Mouse (Mus musculus) heart, adult 2 months (tissue): ENCODE results near the gene Poglut1.

Experiments
- CTCF ChIP-seq: fragments of 200-600 bp; IDR thresholded peaks from 2 replicates; pipeline ENCODE4 v1.8.1; 2022; ENCODE audit warnings: antibody characterized with exemption, mild to moderate bottlenecking, moderate library complexity
- POLR2A ChIP-seq: fragments of 200-500 bp; IDR thresholded peaks from 2 replicates; pipeline ENCODE4 v1.6.1; 2011; ENCODE audit warnings: mild to moderate bottlenecking, low read depth, low read length, control low read depth; ENCODE audit not compliant: insufficient read depth

DNA sequence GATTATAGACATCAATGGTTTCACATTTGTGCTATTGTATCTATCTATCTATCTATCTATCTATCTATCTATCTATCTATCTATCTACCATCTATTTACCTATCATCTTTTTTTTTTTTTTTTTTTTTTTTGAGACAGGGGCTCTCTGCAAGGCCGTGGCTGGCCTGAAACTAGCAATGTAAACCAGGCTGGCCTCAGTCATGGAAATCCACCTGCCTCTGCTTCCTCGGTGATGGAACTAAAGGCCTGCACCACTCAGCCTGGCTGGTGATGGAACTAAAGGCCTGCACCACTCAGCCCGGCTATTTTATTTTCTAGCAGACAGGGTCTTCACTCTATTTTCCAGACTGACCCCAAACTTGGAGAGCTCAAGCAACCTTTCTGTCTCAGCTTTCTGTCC, 71.8 kb downstream of the Poglut1 start:
- TF ChIP-seq POLR2A (no peak), CTCF (no peak)
